Mouse (Mus musculus) WW6 (cell line): ENCODE measurements around the gene Nccrp1.

Source experiments
- DNase-seq: peaks from one replicate; pipeline ENCODE4 v3.0.0-alpha.2; 2013; ENCODE audit warnings: low read depth, low spot score

The Nccrp1 gene

DNA sequence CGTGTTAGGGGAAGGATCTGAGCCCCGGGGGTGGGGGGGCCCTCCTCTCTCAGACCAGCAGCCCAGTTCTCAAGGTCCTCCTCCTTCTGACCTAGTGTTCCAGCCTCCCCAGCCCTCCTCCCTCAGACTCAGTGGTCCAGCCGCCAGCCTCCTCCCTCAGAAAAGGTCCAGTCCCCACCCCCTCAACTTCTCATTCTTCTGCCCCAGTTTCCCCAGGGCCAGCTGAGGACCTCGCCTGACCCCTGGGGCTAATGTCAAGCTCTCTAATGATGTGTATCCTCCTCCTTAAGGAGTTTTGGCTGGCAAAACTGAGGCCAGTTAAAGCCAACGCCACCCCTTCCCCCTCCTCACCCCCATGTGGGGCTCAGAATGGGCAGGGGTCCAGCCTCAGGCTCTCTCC lies at the start of gene Nccrp1:
Gene Nccrp1, minus strand, starts transcription at position 101 of the 400 bp plus-strand sequence.
- DNase-seq: no peak

DNA sequence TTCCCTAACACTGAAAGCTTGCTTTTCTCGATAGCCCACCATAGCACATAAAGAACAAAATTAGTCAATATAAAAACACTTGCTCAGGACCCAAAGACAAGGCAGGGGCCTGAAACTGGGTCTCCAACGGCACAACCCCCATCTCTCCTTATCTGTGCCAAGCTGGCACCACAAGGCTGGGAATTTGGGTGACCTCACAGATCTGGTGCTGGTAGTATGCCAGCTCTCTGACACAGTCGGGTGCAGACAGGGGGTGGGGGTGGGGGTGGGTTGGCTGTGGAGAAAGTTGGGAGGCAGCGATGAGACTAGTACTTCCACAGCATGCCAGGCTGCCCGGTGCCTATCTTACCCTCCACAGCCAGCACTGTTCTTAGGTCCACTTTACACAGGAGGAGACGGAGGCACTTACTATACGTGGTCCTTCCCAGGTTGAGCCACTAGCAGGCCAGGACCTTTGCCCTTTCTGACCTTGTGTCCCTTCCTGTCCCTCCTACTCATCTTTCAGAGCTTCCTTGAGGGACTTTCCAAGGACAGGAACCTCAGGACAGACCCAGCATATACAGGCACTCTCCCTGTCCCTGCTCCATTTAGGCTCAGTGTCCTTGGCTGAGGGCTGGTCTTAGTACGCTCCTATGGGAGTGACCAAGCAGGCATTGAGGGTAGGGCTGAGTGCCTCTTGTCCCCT lies 48.8 kb upstream of the Nccrp1 start:
- DNase-seq: no peak

DNA sequence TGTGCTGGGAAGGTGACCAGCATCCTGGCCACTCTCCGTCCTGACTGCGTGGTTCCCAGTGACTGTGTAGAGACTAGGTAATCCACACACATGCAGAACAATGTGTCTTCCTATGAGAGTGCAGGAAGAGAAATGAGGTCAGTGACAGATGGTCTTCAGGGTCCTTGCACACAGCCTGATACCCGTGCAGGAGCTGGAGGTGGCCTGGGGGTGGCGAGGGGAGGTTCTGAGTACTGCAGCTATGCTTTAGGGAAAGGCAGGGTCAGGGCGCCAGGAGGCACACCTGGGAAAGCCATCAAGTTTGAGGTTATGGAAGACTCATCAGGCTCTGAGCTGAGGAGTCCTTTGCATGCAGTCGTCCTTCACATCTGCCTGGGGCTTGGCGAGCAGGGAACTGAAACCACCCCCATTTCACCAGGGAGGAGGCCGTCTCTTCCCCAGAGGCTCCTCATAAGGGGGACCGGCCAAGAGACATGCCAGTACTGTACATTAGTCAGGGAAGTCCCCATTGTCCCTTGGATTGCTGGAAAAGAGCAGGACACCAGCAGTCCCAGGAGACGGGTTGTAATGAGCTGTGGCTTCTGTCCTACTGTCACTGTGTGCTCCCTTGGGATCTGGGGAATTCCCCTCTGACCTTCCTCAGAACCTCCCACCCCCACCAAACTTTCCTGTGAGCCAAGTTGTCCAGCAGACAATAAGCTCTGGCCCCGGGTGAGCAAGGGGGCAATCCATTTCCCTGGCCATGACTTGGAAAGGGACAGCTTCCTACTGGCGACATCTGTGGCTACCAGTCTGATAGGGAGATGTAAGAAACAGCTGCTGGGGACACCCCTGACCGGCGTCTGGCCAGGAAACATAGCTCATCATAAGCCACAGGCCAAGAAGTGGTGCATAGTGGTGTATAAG lies 46.4 kb upstream of the Nccrp1 start:
- no peak for DNase-seq

DNA sequence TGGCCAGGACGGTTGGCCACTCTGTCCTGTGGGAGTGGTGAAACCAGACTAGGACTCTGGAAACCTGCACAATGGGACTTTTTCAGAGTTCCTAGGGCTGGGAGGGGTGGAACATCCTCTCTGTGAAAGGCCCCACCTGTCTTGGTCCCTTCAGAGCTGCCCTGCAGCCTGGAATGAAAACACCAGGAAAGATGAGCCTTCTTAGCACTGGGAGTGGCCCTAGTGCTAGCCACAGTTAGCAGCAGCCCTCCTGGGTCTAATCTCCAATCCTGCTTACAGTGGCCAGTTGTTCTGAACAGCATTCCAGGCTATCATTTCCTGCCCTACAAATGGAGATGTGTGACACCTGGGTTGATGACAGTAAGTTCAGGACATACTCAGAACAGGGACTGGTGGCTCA lies 44.8 kb upstream of the Nccrp1 start:
- no peak for DNase-seq

DNA sequence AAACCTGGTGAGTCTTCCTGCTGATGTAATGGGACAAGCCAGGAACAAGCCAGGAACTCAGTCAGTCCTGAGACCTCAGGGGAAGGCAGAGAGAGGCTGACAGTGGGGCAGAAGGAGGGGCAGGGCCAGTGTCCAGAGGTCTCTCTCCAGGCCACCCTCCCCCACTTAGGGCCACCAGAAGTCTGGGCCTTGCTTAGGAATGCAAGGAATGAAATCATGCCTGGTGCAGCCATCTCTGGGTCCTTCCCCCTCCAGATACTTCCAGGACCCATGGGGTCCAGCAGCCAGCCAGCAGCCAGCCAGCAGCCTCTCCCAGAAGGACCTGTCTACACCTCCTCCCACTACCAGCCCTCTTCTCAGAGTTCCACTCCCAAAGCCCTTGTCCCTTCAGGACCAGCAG lies 40.6 kb upstream of the Nccrp1 start:
- no peak for DNase-seq

DNA sequence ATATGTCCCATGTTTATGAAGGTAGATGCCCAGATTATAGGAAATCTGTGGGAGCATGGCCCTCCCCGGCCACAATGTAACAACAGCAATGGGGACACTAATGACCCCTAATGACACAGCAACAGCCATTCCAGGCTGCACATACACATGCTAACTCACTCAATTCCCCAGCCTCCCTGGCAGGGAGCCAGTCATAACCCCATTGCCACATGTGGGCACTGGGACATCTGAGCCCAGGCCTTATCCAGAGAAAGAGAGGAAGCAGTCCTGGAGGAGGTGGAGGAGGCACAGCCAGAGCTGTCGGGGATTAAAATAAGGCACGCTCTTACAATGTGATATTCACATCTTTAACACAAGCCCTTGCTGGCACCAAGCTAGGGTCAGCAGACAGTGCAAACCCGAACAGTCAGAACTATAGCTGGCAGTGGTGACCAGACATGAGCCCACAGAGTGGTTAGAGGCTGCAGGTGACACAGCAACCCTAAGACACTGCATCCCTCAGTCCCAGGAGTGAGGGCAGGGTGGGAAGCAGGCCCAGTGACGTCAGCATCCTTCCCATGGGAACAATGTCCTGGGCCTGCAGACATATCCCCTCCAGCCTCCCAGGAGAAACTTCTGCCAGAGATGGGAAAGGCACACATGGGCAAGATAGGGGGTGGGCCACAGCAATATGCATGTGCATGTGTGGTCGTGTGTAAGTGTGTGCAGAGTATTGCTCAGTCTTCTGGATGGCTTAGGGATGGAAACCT lies 39.8 kb upstream of the Nccrp1 start:
- DNase-seq: no peak

DNA sequence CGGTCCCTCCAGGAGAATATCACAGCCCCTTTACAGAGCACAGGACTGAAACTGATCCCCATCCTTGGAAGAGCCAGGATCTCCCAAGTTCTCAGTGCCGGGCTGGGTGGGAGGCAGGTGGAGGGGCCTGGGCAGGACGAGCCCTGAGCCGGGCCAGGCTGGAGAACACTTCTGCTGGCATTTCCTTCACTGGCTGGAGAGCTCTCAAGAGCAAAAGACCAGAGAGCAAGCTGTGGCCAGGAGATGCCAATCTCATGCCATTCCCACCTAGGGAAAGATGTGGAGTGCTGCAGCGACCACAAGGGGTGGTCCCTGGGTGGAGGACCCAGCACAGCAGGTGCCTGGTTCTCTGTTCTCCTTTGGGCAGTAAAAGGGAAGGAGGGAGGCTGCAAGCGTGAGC lies 37.9 kb upstream of the Nccrp1 start:
- no peak for DNase-seq

DNA sequence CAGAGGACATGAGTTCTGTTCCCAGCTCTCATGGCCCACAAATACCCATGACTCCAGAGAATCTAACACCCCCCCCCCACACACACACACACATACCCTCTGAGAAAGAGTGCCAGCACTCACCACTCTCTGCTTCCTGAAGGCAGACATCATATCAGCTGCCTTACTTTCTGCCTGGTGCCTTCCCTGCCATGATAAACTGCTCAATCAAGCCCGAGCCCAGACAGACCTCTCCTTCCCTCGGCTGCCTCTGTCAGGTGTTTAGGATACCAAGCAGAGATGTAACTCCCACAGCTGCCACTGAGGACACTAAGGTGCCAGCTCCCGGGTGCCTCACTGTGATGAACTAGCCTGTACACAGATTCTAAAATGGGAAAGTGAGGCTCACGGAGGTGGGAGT lies 37.4 kb upstream of the Nccrp1 start:
- DNase-seq: no peak

DNA sequence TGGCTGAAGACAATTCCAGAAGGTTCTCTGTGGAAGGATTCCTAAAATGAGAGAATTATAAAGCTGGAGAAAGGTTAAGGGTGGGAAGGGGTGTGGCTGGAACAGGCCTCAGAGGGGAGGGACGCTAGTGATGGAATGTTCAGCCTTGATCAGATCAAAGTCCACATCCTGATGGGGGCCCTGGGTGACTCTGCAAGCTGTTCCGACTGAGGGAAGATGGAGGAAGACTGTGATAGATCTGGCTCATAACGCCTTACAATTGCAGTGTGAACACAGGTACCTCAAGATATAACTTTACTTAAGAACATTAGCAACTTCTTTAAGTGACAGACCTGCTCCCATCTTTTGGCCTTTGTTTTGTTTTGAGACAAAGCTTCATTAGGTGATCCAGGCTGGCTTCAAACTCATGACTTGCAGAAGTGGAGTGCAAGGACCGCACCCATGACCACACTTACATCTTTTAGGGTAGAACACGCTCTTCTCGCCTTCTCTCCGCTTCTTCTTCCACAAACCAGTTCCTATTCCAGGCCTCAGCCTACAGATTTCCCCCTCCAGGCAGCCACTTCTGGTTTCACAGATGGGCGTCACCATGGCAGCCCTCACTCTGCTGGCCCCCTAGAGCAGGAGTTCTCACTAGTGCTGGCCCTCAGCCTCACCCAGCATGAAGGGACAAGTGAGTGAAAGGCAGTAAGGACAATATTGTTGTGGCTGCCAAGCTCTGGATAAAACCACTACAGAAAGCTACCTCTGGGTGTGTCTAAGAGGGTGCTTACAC lies 36.7 kb upstream of the Nccrp1 start:
- no peak for DNase-seq

DNA sequence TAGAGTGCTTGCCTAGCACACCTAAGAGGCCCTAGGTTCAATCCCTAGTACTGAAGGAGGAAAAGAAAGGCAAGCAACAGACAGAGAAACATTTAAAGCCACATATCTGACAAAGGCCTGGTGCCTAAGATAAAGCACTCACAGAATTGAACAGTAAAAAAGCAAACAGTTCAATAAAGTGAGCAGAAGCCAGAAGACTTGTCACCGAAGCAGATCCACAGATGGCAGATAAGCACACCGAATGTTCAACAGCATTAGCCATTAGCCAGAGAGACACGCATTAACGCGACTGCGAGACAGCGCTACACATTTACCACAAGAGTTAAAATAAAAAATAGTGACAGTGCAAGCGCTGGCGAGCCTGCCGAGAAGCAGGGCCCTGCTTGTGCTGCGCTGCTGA lies 35.8 kb upstream of the Nccrp1 start:
- DNase-seq: no peak

DNA sequence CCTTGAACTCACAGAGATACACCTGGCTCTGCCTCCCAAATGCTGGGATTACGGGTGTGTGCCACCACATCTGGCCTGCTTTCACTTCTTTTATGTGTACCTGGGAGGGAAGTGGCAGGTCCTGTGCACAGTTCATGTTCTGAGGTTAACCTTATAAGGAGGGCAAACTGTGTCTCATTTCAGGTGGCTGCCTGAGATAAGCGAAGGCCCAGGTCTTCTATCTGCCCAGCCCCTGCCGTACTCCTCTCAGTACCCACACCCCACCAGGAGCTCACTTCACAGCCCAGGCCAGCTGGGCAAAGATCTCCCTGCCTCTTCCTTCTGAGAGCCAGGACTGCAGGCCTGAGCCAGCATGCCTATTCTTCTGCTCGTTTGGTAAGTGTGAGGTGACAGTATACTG lies 34.7 kb upstream of the Nccrp1 start:
- DNase-seq: no peak

DNA sequence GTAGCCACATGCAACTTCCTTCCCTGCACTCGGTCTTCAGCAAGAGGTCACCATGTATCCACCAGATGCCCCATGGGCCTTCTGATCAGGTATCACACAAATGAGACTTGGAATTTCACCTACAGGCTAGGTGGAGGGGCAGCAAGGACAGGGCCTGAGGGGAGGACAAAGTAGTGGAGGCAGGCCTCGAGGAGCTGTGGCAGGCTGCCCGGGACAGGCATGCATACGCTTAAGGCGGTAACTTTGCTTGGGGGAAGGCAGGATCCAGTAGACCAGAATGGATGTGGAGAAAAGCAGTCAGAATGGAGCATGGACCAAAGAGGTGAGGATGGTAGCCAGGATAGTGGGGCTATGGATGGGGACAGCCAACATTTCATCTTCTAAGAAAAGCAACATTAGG lies 32.8 kb upstream of the Nccrp1 start:
- no peak for DNase-seq

DNA sequence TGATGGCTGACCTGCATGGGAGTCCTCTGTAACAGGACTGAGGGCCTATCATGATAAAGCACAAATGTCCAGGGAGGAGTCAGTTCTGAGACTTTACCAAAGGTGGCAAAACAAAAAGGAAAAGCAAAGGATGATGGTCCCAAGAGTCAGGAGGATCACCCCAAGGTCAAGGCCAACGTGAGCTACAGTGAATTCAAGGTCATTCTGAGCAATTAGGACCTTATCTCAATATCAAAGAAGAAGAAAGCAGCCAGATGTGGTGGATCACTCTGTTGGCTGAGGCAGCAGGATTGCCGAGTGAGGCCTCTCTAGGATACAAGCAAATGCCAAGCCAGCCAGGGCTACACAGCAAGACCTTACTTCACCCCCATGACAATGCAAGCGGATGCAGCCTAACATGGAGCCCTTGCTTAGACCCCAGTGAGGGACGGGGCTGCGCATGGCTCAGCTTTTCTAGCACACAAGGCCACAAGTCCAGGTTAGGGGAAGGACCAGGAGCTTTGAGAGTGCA lies 31.5 kb upstream of the Nccrp1 start:
- DNase-seq: no peak

DNA sequence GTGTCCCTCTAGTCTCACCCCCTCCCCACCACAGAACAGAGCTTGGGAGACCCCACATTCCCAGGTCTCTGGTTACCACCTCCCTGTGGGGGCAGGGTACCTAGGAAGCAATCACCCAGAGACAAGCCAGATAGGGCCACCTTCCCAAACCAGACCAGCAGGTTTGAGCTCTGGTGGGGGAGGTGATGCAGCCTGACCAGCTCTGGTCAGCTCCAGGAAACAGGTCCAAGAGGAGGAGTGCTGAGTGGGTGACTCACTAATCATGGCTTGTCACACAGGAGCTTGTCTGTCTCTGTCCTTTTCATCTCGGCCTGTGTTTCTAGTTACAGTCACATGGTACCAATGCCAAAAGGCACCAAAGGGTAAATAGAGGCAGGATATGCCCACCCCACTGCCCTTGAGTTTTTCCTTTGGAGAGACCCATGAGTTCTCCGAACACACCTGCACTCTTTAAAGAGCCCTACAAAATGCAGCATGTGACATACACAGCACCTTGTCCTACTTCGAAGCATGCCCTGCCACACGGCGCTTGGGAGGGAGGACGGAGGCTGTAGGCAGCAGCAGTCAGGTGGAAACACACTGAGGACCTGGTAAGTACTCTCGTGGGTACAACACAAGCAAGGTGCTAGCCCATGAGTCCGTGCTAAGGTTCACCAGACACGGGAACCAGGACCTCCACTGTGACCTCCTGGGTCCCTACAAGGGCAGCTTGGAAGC lies 30.9 kb upstream of the Nccrp1 start:
- DNase-seq: no peak

DNA sequence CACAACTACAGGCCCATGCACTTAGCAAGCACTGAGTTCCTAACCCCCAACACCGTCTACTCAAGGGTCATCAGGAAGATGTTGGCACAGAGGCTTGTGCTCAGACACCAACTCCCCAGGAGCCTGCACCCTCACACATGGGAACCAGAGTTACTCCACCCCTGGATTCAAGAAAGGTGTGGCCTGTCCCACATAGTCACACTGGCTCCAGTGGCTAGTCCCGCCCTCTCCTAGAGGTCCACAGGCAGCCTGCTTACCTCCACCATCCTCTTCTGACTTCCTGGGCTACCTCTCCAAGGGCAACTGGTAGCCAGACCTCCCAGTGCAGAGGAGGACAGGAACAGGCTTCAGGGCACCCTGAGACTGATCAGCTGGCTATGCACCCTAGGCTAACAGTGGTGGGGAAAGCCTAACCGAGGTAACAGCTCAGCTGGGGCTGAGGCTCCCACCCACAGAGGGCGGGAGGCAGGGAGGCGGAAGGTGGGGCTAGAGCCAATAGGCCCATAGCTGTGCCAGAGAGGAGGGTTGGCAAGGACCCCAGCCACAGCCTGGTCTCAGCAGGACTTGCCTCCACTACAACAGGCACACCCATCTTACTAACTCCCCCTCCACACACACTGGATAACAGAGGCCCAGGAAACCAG lies 29.3 kb upstream of the Nccrp1 start:
- no peak for DNase-seq

DNA sequence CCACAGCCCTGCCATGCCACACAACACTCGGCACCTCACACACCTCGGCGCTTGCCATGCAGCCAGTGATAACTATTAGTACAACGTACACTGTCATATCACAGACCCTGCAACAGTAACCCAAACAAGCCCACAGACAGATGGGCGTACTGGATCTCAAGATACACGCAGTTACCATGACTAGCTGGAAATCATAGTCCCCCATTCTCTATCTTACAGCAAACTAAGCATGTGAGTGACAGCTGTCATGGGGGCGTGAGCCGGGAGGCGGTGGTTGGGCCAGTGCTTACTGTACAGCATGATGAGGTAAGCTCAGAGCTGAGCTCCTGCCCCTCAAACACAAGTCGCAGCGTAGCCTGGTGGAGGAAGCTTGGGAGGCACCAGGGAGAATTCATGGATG lies 28.5 kb upstream of the Nccrp1 start:
- DNase-seq: no peak

DNA sequence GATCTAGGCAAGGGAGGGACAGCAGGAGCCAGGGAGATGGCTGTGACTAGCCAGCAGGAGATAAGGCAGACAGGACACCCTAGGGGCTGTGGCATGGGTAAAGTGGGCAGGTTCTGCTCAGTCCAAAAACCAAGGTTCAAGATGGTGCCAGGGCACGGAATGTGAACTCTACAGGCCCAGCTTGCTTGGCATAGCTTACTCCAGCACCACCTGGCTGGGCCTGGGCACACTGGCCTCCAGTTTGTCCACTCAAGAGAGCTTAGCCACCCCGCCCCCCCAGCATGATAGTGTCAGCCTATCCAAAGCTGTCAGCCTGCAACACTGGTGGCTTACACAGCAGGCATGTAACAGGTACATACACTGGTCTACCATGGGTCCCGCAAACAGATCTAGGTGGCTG lies 26.2 kb upstream of the Nccrp1 start:
- no peak for DNase-seq

DNA sequence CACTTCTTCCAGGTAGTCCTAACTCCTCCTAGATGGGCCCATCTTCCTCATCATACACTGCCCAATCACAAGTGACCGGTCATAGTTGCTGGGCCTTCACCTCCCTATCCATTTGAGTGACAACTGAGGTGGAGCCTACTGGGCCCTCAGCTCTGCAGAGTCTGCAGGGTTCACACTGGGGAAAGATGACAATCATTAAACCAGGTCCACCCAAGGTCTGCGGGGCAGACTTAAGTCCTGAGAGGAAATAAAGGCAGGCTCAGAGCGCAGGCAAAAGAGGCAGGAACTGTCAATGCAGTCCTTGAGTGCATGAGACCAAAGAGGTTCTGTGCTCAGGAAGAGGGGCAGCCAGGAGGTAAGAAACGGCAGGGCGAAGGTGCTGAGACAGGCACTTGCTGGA lies 25.6 kb upstream of the Nccrp1 start:
- DNase-seq: no peak

DNA sequence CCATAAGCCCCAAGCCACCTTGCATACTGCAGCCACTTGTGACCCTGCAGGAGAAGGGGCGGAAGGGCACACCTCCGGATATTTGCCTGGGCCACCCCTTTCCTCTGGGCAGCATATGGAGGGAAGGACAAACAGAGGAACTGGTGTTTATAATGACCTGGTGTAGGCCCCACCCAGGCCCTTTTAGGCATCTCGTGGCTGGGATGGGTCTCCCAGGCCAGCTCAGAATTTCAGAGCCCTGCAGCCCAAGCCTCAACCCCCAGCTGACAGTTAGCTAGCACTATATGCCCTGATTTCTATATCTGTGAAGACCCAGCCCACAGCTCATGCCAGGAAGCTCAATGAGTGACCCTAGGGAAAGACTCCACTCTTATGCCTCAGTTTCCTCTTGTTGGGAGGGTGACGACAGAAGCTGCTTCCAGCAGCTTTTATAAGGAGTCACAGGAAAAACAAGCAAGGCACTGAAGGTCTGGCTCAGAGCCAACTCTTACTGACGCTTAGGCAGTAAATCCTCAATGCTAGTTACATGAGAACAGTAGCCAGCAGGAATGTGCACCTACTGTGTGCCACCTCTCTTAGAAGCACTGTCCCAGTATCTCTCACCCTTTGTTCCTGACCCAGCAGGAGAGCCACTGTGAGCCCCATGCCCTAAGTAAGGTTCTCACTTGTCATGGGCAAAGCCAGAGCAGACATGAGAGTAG lies 24.1 kb upstream of the Nccrp1 start:
- DNase-seq: no peak
